Mouse (Mus musculus) bone marrow, adult 2 months (tissue): ENCODE results near the gene Gm14406. TPM values are rescaled to one million over a fixed set of nuclear protein-coding genes. Genes with fewer than 3 reads are reported as not detected.
"Not testable (repeated sequence)": the region's sequence is repeated elsewhere in the genome, so short reads cannot be mapped to it uniquely, and the experiment has no call there.

ENCODE experiments used
- H3K27ac ChIP-seq: fragments of 200-500 bp; 2 replicates; pipeline ENCODE4 v1.5.1; 2012; ENCODE audit warnings: low read depth, mild to moderate bottlenecking, control low read depth, inconsistent platforms, low read length; ENCODE audit not compliant: control insufficient read depth, poor library complexity, insufficient read depth
- H3K4me1 ChIP-seq: fragments of 200-500 bp; 2 replicates; pipeline ENCODE4 v1.6.1; 2011; ENCODE audit warnings: low read length; ENCODE audit not compliant: control insufficient read depth, insufficient read depth
- H3K4me3 ChIP-seq: fragments of 200-500 bp; replicated peaks from 2 replicates; pipeline ENCODE3; 2011; ENCODE audit warnings: mild to moderate bottlenecking, low read depth, low read length, control low read depth; ENCODE audit not compliant: control insufficient read depth
- CTCF ChIP-seq: fragments of 200-500 bp; IDR thresholded peaks from 2 replicates; pipeline ENCODE4 v1.5.1; 2011; ENCODE audit warnings: low read length, control low read depth; ENCODE audit not compliant: control insufficient read depth, insufficient read depth
- POLR2A ChIP-seq: fragments of 200-500 bp; IDR thresholded peaks from 2 replicates; pipeline ENCODE4 v1.6.1; 2011; ENCODE audit warnings: low read depth, mild to moderate bottlenecking, control low read depth, low read length, borderline replicate concordance; ENCODE audit not compliant: control insufficient read depth
- WGBS: fragments of 180-500 bp; shearing (Covaris S2); methylation state at CpG from one replicate; pipeline ENCODE4 v1.1.7; 2018; 5-methylcytosine and 5-hydroxymethylcytosine counted together
- polyA plus RNA-seq: library from polyadenylated mRNA; stranded (reverse); fragments of >200 nt; gene quantifications from 2 replicates; pipeline ENCODE4 v1.2.4, GENCODE M21; 2011; ENCODE audit warnings: low replicate concordance; ENCODE audit not compliant: missing spikeins, insufficient read depth, insufficient read length

Gene Gm14406
- 6.8 TPM in 1 of 2 replicates, not detected in the other for polyA plus RNA-seq

DNA sequence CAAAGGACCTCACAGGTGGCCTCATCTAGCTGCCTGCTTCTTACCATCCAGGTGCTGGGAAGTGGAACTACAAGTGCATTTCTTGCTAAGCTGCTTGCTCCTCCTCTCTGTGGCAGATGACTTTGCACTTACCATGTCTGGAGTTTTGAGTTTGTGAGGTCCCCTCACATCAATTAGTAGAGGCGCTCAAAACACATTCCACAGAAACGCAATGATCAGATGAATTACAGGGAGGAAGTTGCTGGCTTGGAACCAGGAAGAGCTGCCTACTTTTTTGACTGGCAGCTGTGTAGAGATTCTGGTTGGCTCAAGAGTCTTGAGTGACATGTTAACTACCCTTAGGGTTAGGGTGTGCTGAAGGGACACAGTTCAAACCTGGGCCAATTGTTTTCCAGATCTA lies at the start of gene Gm14406:
Gene Gm14406 (minus strand): TSS at position 213 of the 400 bp plus-strand sequence.
- not testable (repeated sequence) for H3K4me3 ChIP-seq, H3K27ac ChIP-seq, H3K4me1 ChIP-seq
- 86% methylated on average over 2 of the region's 2 CpGs for WGBS

DNA sequence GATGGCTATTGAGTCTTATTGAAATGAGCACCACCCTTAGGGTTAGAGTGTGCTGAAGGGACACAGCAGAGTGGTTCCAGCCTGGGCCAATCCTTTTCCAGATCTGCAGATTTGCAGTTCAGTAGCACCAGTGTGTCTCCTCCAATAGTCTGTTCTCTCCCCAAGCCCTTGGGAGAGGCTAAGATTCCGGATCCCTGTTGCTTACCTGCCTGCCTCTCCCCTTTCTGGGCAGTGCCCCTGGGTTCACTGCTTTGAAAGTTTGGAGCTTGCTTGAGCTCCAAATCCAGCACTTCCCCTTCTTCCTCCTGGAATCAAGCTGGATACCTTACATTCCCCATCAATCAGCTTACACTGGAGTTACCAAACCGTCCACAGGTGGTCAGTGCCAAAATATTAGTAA lies 2.9 kb downstream of the Gm14406 start:
- not testable (repeated sequence) for H3K4me1 ChIP-seq, H3K27ac ChIP-seq, H3K4me3 ChIP-seq
- WGBS = 90% methylated on average over 1 of the region's 2 CpGs

DNA sequence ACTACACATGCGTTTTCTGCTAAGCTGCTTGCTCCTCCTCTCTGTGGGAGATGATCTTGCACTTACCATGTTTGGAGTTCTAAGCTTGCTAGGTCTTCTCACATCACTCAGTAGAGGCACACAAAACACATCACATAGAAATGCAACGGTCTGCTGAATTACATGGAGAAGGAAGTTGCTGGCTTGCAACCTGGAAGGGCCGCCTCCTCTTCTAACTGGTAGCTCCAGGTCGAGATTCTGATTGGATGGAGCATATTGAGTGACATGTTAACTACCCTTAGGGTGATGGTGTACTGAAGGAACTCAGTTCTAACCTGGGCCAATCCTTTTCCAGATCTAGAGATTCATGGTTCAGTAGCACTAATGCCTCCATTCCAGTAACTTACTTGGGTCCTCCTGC lies 18.6 kb downstream of the Gm14406 start:
- not testable (repeated sequence) for H3K4me1 ChIP-seq, H3K27ac ChIP-seq, H3K4me3 ChIP-seq
- 74% methylated on average over 4 of the region's 4 CpGs for WGBS

DNA sequence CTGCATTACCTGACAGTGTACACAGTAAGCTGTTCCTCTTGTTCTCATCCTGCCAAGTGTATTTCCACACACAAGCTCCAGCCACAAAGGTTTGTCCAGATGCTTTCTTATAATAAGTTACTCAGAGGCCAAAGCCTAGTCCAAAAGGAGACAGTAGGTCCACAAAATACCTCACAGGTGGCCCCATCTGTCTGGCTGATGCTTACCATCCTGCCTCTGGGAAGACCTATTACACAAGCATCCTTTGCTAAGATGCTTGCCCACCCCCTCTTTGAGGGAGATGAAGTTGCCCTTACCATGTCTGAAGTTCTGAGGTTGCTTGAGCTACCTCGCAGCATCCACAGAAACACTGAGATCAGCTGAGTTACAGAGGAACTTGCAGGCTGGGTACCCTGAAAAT lies 22.7 kb downstream of the Gm14406 start:
- not testable (repeated sequence) for H3K27ac ChIP-seq, H3K4me3 ChIP-seq, H3K4me1 ChIP-seq
- 50% methylated on average over 1 of the region's 1 CpGs for WGBS

DNA sequence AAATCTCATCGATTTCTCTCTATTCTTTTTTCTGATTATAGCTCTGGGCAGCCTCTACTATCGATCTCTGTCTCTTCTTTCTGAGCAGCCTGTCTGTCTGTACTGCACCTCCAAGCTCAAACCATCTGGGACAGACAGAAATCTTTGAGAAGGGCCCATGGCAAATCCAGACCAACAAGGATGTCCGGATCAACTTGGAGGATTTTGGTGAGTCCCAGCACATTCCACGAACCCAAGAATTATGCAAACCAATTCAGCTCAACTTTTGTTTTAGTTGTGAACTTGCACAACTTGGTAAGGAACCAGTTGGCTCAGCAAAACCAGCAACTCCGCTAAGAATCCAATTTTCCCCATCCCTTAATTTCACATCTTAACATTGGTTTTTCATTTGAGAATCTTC lies 40.3 kb downstream of the Gm14406 start:
- 69% methylated on average over 5 of the region's 5 CpGs for WGBS
- H3K4me3 ChIP-seq, H3K27ac ChIP-seq, H3K4me1 ChIP-seq: not testable (repeated sequence)

DNA sequence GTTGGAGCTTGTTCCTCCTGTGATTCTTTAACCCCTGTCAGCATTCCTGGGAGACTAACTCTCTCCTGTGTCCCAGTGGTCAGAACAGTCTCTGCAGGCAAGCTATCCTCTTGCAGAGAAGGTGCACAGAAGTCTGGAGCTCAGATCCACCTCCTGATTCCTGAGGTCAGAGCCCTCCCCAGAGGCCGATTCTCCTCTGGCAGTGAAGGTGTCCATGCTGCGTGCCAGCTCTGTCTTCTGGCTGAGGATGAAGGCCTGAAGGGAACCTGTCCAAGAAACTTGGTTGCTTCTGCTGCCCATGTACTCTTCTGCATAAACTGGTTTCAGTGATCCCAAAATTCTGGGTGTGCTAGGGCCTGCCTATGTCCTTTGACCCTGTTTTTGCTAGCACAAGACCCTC lies 40.9 kb downstream of the Gm14406 start:
- not testable (repeated sequence) for H3K4me3 ChIP-seq, H3K4me1 ChIP-seq, H3K27ac ChIP-seq
- 77% methylated on average over 2 of the region's 2 CpGs for WGBS

DNA sequence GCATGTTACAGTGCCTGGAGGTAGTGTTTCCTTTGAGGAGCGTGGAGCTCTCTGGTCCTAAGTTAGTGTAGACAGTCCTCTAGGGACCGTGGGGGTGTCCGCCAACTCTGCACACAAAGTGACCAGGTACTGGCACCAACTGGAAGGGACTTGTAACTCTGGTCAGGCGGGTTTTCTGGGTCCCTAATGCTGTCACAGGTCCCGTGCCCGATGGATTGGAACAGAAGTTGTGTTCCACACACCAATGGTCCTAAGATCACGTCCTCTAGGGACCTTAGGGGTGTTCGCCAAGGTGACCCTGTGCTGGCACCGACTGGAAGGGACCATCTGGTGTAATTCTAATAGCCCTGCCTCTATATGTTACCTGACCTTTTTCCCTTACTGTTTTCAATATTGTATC lies 42.1 kb downstream of the Gm14406 start:
- TF ChIP-seq POLR2A = no peak
- no peak for TF ChIP-seq CTCF
- Histone ChIP-seq H3K27ac (no peak overlapping the region), H3K4me1 (no peaks in the 10 kb centered on the region), H3K4me3 (no peak overlapping the region)
- 73% methylated on average over 9 of the region's 9 CpGs for WGBS

DNA sequence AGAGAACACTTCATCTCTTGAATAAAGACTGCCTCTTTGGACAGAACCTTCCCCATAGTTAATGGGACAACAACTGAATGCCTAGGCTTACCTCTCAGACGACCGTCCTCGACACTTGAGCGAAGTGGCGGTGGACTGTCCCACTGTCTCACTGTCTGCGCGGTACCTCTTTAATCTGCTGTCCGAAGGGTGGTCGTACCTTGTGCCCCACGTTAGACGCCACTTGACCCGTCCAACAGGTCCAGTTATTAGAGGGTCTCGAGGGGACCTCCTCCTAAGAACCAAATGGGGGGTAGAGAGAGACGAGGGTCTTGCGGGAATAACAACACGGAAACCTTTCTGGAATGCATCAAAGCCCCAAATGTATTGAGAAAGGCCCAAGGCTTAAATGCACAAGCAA lies 53.8 kb downstream of the Gm14406 start:
- H3K4me3 ChIP-seq, H3K4me1 ChIP-seq, H3K27ac ChIP-seq: not testable (repeated sequence)
- WGBS = 86% methylated on average over 16 of the region's 16 CpGs

DNA sequence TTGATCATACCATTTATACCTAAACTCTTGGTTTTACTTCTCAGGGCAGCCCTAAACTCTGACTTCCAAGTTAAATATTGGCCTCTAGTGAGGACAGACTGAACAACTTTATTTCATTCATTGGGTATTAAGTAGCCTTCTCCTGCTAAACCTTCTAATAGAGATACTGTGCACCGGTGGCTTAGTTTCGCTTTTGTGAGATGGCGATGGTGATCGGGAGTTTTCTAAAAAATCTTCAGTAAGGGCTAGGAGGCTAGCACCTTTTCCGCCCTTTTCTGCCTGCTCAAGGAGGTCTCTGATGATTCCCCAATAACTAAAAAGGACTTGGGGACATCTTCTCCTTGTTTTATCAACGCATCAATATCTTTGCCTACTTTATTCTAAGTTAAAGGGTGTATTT lies 54.3 kb downstream of the Gm14406 start:
- H3K27ac ChIP-seq, H3K4me1 ChIP-seq, H3K4me3 ChIP-seq: not testable (repeated sequence)
- 82% methylated on average over 6 of the region's 6 CpGs for WGBS

DNA sequence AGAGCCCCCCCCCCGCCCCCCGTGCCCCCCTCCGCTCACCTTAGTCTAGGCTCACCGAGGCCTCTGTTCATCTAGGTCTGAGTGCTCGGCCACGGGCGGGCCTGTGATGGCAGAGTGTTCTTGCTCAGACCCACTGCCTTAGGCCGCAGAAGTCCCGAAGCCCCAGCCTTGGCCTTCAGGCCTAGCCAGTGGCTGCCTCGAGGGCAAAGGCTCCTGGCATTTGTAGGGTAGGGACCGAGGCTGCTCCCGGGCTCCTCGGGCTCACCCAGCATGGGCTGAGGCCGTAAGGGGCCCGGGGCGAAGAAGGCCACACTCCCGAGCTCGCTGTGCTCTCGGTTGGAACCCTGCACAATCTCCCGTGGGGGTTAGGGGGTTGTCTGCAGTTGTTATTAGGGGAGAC lies 54.9 kb downstream of the Gm14406 start:
- Histone ChIP-seq H3K4me3 (no peak overlapping the region), H3K27ac (no peak overlapping the region), H3K4me1 (no peaks in the 10 kb centered on the region)
- no peak for TF ChIP-seq POLR2A
- TF ChIP-seq CTCF = no peak
- 82% methylated on average over 20 of the region's 20 CpGs for WGBS

DNA sequence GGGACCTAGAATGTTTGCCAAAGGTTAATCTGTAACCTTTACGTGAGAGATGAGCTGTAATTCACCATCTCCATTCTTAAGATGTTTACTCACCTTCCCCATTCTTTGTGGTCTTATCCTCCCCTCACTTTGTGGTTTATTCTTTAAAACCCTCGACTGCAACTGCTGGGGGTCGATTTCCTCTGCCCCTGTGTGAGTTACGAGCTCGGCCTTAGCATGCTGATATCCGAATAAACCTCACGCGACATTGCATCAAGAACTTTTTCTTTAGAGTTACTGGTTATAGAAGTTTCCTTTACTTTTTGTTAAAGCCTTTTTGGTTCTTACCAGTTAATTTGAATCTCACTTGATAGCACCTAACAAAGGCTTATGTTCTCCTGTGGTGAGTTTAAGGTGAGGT lies 58.0 kb downstream of the Gm14406 start:
- H3K27ac ChIP-seq = no peak overlapping the region
- 73% methylated on average over 8 of the region's 8 CpGs for WGBS
- TF ChIP-seq POLR2A (no peak), CTCF (no peak)
- no peaks in the 10 kb centered on the region for H3K4me1 ChIP-seq
- no peak overlapping the region for H3K4me3 ChIP-seq

Other genes starting within 250 kb of the Gm14406 start
- gene Gm14418, start 179.9 kb downstream of the Gm14406 start, polyA plus RNA-seq = 5.1 and 5.8 TPM in 2 replicates
- gene Zfp970, start 113.5 kb downstream of the Gm14406 start, polyA plus RNA-seq = 4.1 and 6.8 TPM in 2 replicates
- not detected in 2 replicates for gene Gm14403, start 80.0 kb downstream of the Gm14406 start, polyA plus RNA-seq
- gene Gm14322, start 181.1 kb upstream of the Gm14406 start, polyA plus RNA-seq = 4.0 TPM in 1 of 2 replicates, not detected in the other